Mouse (Mus musculus): ENCODE results near the gene Col4a5.

DNA sequence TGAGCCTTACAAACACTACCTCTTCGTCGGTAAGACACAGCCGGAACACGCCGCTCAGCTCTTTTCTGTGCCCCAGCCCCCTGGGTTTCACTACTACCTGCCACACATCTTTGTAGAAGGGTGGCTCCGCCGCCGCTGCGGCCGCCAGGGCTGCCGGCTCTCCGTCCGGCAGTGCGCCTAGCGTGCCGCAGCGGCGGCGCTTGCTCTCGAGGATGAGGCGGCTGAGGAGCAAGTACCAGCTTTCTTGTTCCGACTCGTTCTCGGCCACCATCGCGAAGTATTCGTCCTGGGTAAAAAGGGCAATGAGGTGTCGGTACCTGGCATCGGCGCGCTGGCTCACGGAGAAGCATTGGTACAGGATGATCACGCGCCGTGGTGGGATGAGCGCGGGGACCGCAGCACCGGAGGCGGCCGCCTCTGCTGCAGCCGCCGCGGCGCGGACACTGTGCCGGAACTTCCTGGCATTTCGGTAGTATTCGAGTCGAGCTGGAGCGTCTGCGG is 249.3 kb downstream of the Col4a5 start:
- TF ChIP-seq CTCF (IDR thresholded peaks at IDR 0.05; ENCODE audit: borderline replicate concordance, control insufficient read depth, extremely low read depth, insufficient read depth, low read length, poor library complexity) (no peak), POLR2A (IDR thresholded peaks at IDR 0.05; ENCODE audit: control insufficient read depth, extremely low read depth, insufficient read depth, low read length, poor library complexity) (no peak)

Data from thymus, adult 2 months (tissue).